Mouse (Mus musculus) myocyte (in vitro differentiated cells): Measurements from ENCODE around the gene Rap1b. TPM values are rescaled to one million over a fixed set of nuclear protein-coding genes. Genes with fewer than 3 reads are reported as not detected.

Source experiments
- H3K27me3 ChIP-seq: one replicate; pipeline ENCODE4 v1.6.1; 2011; ENCODE audit not compliant: control insufficient read depth, insufficient read depth, insufficient read length
- H3K36me3 ChIP-seq: one replicate; pipeline ENCODE4 v1.6.1; 2011; ENCODE audit not compliant: control insufficient read depth, insufficient read depth
- H3K4me2 ChIP-seq: one replicate; pipeline ENCODE4 v1.6.1; 2011; ENCODE audit warnings: low read depth, control low read depth
- H3K4me3 ChIP-seq: one replicate; pipeline ENCODE4 v1.5.1; 2011; ENCODE audit warnings: mild to moderate bottlenecking, control low read depth, moderate library complexity
- H3K79me2 ChIP-seq: one replicate; pipeline ENCODE4 v1.6.1; 2011; ENCODE audit not compliant: control insufficient read depth, insufficient read depth
- H3ac ChIP-seq: one replicate; pipeline ENCODE4 v1.6.1; 2011; ENCODE audit not compliant: control insufficient read depth, insufficient read length
- CEBPB ChIP-seq: IDR thresholded peaks from 2 replicates; pipeline ENCODE4 v1.6.1; 2011; ENCODE audit warnings: mild to moderate bottlenecking, moderate library complexity; ENCODE audit not compliant: poor library complexity, insufficient read depth, severe bottlenecking
- E2F4 ChIP-seq: IDR thresholded peaks from one replicate; pipeline ENCODE4 v1.6.1; 2011; ENCODE audit warnings: mild to moderate bottlenecking, control low read depth, moderate library complexity; ENCODE audit not compliant: insufficient read depth
- MAX ChIP-seq: IDR thresholded peaks from one replicate; pipeline ENCODE4 v1.6.1; 2011; ENCODE audit warnings: low read depth, mild to moderate bottlenecking, control low read depth
- MYOD1 ChIP-seq, 3 experiments: IDR thresholded peaks; one replicate each; pipeline ENCODE4 v1.6.1; 2011; ENCODE audit warnings: control low read depth in 2 of 3, low read depth in 2 of 3, mild to moderate bottlenecking in 2 of 3, moderate library complexity in 1 of 3; ENCODE audit not compliant: insufficient read length in 2 of 3, control insufficient read depth in 1 of 3
- MYOG ChIP-seq, 3 experiments: IDR thresholded peaks; one replicate each; pipeline ENCODE4 v1.6.1; 2011; ENCODE audit warnings: control low read depth in 2 of 3, low read depth in 2 of 3, mild to moderate bottlenecking in 2 of 3; ENCODE audit not compliant: insufficient read length in 2 of 3, control insufficient read depth in 1 of 3, insufficient read depth in 1 of 3
- POLR2A ChIP-seq: IDR thresholded peaks from one replicate; pipeline ENCODE4 v1.6.1; 2011; ENCODE audit warnings: low read depth, mild to moderate bottlenecking, control low read depth, moderate library complexity; ENCODE audit not compliant: insufficient read length
- POLR2AphosphoS2 ChIP-seq: IDR thresholded peaks from one replicate; pipeline ENCODE4 v1.6.1; 2011; ENCODE audit warnings: low read depth, control low read depth; ENCODE audit not compliant: insufficient read length
- REST ChIP-seq: IDR thresholded peaks from one replicate; pipeline ENCODE4 v1.6.1; 2011; ENCODE audit warnings: mild to moderate bottlenecking, control low read depth, moderate library complexity; ENCODE audit not compliant: insufficient read depth, insufficient read length
- SRF ChIP-seq: IDR thresholded peaks from one replicate; pipeline ENCODE4 v1.6.1; 2011; ENCODE audit warnings: low read depth; ENCODE audit not compliant: control insufficient read depth, insufficient read length
- TCF12 ChIP-seq: IDR thresholded peaks from one replicate; pipeline ENCODE4 v1.6.1; 2011; ENCODE audit warnings: mild to moderate bottlenecking, control low read depth; ENCODE audit not compliant: poor library complexity, insufficient read depth, severe bottlenecking
- TCF3 ChIP-seq: IDR thresholded peaks from one replicate; pipeline ENCODE4 v1.6.1; 2011; ENCODE audit warnings: low read depth, control low read depth; ENCODE audit not compliant: insufficient read length
- USF1 ChIP-seq: IDR thresholded peaks from one replicate; pipeline ENCODE4 v1.6.1; 2011; ENCODE audit warnings: low read depth, mild to moderate bottlenecking, control low read depth, moderate library complexity
- polyA plus RNA-seq: library from polyadenylated mRNA; unstranded; fragments of >200 nt; fragmentation: generic; extraction: Trizol; gene quantifications from one replicate; pipeline ENCODE4 v1.2.1, GENCODE M21; 2012; ENCODE audit warnings: missing spikeins

Rap1b gene
- polyA plus RNA-seq, 1 experiment = 62.3 TPM

- TF ChIP-seq POLR2A = no peak
- Histone ChIP-seq H3ac (no peak overlapping the region), H3K36me3 (no peaks in the 10 kb centered on the region), H3K4me3 (no peak overlapping the region), H3K79me2 (no peaks in the 10 kb centered on the region), H3K27me3 (no peaks in the 10 kb centered on the region), H3K4me2 (no peak overlapping the region)
These were observed 43.0 kb upstream of the Rap1b start for GRCm38 (mm10) chr10:117888822-117889221.

GRCm38 (mm10) chr10:117885358-117885757 lies 39.5 kb upstream of the Rap1b start:
- no peak overlapping the region for H3ac ChIP-seq
- no peaks in the 10 kb centered on the region for H3K36me3 ChIP-seq
- no peak overlapping the region for H3K4me2 ChIP-seq
- H3K4me3 ChIP-seq = no peak overlapping the region
- H3K79me2 ChIP-seq = no peaks in the 10 kb centered on the region
- TF ChIP-seq MYOG (IDR thresholded peaks at IDR 0.05; ENCODE audit: control insufficient read depth in 1 of 3, insufficient read depth in 1 of 3, insufficient read length in 2 of 3, low read depth in 2 of 3) (no peak), POLR2AphosphoS2 (no peak), E2F4 (no peak), USF1 (no peak), TCF3 (no peak), SRF (no peak), MYOD1 (IDR thresholded peaks at IDR 0.05; ENCODE audit: control insufficient read depth in 1 of 3, insufficient read length in 2 of 3, low read depth in 2 of 3) (no peak), CEBPB (no peak), TCF12 (no peak), MAX (no peak), POLR2A (no peak), REST (no peak)
- no peaks in the 10 kb centered on the region for H3K27me3 ChIP-seq

GRCm38 (mm10) chr10:117884760-117885159 lies 38.9 kb upstream of the Rap1b start:
- no peak for TF ChIP-seq POLR2A
- no peak for TF ChIP-seq MYOD1 (IDR thresholded peaks at IDR 0.05; ENCODE audit: control insufficient read depth in 1 of 3, insufficient read length in 2 of 3, low read depth in 2 of 3)
- no peak for TF ChIP-seq TCF12
- TF ChIP-seq E2F4 = no peak
- TF ChIP-seq POLR2AphosphoS2 = no peak
- no peak for TF ChIP-seq TCF3
- no peak for TF ChIP-seq USF1
- TF ChIP-seq MYOG (IDR thresholded peaks at IDR 0.05; ENCODE audit: control insufficient read depth in 1 of 3, insufficient read depth in 1 of 3, insufficient read length in 2 of 3, low read depth in 2 of 3) = no peak
- no peak for TF ChIP-seq SRF
- TF ChIP-seq REST = no peak
- no peak for TF ChIP-seq CEBPB
- TF ChIP-seq MAX = no peak
- no peaks in the 10 kb centered on the region for H3K79me2 ChIP-seq

GRCm38 (mm10) chr10:117883438-117883837 lies 37.6 kb upstream of the Rap1b start:
- TF ChIP-seq REST = no peak
- TF ChIP-seq CEBPB = no peak
- H3K27me3 ChIP-seq = no peaks in the 10 kb centered on the region
- H3ac ChIP-seq = no peak overlapping the region
- no peak overlapping the region for H3K4me3 ChIP-seq
- no peaks in the 10 kb centered on the region for H3K79me2 ChIP-seq
- H3K36me3 ChIP-seq = no peaks in the 10 kb centered on the region
- no peak overlapping the region for H3K4me2 ChIP-seq

More at GRCm38 (mm10) chr10:117884760-117885159, 38.9 kb upstream of the Rap1b start:
- Histone ChIP-seq H3K36me3 (no peaks in the 10 kb centered on the region), H3K27me3 (no peaks in the 10 kb centered on the region), H3K4me2 (no peak overlapping the region), H3ac (no peak overlapping the region), H3K4me3 (no peak overlapping the region)

GRCm38 (mm10) chr10:117878628-117879027 lies 32.8 kb upstream of the Rap1b start:
- H3K79me2 ChIP-seq = no peaks in the 10 kb centered on the region
- no peaks in the 10 kb centered on the region for H3K27me3 ChIP-seq
- H3K4me3 ChIP-seq = no peak overlapping the region
- H3ac ChIP-seq = no peak overlapping the region
- no peak for TF ChIP-seq E2F4
- no peak for TF ChIP-seq TCF12
- TF ChIP-seq TCF3 = no peak
- TF ChIP-seq SRF = no peak
- no peak for TF ChIP-seq MYOD1 (IDR thresholded peaks at IDR 0.05; ENCODE audit: control insufficient read depth in 1 of 3, insufficient read length in 2 of 3, low read depth in 2 of 3)
- TF ChIP-seq REST = no peak
- TF ChIP-seq USF1 = no peak
- TF ChIP-seq CEBPB = no peak
- TF ChIP-seq MYOG (IDR thresholded peaks at IDR 0.05; ENCODE audit: control insufficient read depth in 1 of 3, insufficient read depth in 1 of 3, insufficient read length in 2 of 3, low read depth in 2 of 3) = no peak
- no peak for TF ChIP-seq POLR2A
- no peak for TF ChIP-seq MAX
- no peak for TF ChIP-seq POLR2AphosphoS2
- no peaks in the 10 kb centered on the region for H3K36me3 ChIP-seq
- no peak overlapping the region for H3K4me2 ChIP-seq
